Mouse (Mus musculus) mature B cell (primary cell): ENCODE data around the gene Zfp345.
"Not testable (repeated sequence)": the region's sequence is repeated elsewhere in the genome, so short reads cannot be mapped to it uniquely, and the experiment has no call there.

Experiments used
- in situ Hi-C: fragments of 300-500 bp; cut with MboI; formaldehyde crosslinking; loops from 2 replicates; pipeline ENCODE4 v1.14.3; 2019

Zfp345 gene

GRCm38 (mm10) chr2:150484939-150485778 is at the start of gene Zfp345:
Gene Zfp345 (minus strand): TSS chr2:150485091.
- in situ Hi-C loops = not testable (repeated sequence)

- in situ Hi-C loops = no loop called here
Measured at GRCm38 (mm10) chr2:150525703-150526207, 40.9 kb upstream of the Zfp345 start.

- in situ Hi-C loops = no loop called here
Measured at GRCm38 (mm10) chr2:150512837-150513236, 27.9 kb upstream of the Zfp345 start.

GRCm38 (mm10) chr2:150500124-150500973 is 15.5 kb upstream of the Zfp345 start:
- in situ Hi-C loops = not testable (repeated sequence)

- in situ Hi-C loops = no loop called here
Measured at GRCm38 (mm10) chr2:150493031-150493430, 8.1 kb upstream of the Zfp345 start.

- in situ Hi-C loops = not testable (repeated sequence)
Measured at GRCm38 (mm10) chr2:150451180-150451919, 33.5 kb downstream of the Zfp345 start, which contains the start of gene Zfp442. Gene Zfp442 (minus strand): TSS chr2:150451486.

- in situ Hi-C loops = not testable (repeated sequence)
Measured at GRCm38 (mm10) chr2:150439084-150439483, 45.8 kb downstream of the Zfp345 start.
